Mouse (Mus musculus): Measurements from ENCODE around the gene Rnaset2a.
A peak's percentile ranks its signal among the peaks of the same experiment; 100 is the strongest.
"Not testable (repeated sequence)": the region's sequence is repeated elsewhere in the genome, so short reads cannot be mapped to it uniquely, and the experiment has no call there.

Gene Rnaset2a

DNA sequence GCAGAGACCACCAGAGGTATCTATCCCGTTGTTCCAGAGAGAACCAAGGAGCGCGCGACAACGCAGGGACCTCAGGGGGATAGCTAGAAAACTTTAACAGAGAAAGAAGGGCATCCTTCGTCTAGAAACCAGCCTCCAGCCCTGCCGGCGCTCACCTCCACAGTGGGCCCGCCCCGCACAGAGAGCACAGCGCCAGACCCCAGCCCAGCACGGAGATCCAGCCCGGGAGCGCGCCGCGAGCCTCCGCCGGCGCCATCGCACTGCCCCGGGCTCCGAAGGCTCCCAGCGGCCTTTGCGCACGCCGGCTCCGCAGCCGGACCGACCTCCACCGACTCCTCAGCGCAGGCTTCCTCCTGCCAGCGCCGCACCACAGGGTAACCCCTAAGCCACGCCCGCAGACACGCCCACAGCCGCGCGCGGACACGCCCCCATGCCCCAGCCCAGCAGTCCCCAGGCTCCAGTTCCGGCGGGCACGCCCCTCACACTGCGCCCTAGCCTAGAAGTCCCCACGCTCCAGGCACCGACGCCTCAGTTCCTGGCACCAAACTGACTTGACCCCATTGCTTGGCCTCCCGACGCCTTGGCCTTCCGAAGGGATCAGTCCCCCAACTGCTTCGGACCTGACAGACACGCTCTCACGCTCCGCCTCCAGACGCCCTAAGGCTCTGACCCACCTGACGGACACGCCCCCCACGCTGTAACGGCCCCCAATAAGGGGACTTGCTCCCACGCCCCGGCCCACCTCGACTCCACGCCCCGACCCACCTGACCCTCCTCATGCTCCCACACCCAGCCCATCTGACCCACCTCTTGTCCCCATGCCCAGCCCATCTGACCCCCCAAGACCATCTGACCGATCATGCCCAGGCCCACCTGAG lies at the start of gene Rnaset2a, which contains the start of gene Gm49673:
Gene Rnaset2a, minus strand, starts transcription at position 659 of the 878 bp plus-strand sequence.
Gene Gm49673, minus strand, starts transcription at position 350 of the 878 bp plus-strand sequence.
- peak; percentile 43 to 68 for DNase-seq (ENCODE audit: low spot score in 2 of 2)

- DNase-seq (ENCODE audit: low spot score in 2 of 2), result no peak
These were observed 49.8 kb upstream of the Rnaset2a start for GRCm38 (mm10) chr17:8197652-8198051.

- DNase-seq (ENCODE audit: low spot score in 2 of 2), result no peak
These were observed 47.9 kb upstream of the Rnaset2a start for GRCm38 (mm10) chr17:8195685-8196376.

- no peak for DNase-seq (ENCODE audit: low spot score in 2 of 2)
These were observed 45.8 kb upstream of the Rnaset2a start for GRCm38 (mm10) chr17:8193678-8194077.

DNA sequence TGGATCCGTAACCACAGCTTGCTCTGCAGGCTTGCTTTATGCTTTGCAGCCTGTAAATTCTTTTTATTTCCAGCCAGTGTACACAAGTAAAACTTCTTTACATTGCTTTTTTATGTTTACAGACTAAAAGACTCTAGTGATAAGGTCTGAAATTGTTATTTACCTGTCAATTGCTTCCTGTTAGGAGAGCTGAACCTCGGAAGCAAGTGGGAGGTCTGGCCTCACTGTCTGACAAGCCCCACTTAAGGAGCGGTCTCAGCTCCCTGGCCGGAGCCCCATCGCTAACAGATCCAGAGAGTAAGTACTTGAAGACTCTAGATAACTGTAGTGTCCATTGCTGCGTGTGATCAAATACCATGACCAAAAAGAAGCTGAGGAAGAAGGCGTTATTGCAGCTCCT lies 36.3 kb upstream of the Rnaset2a start:
- no peak for DNase-seq (ENCODE audit: low spot score in 2 of 2)

DNA sequence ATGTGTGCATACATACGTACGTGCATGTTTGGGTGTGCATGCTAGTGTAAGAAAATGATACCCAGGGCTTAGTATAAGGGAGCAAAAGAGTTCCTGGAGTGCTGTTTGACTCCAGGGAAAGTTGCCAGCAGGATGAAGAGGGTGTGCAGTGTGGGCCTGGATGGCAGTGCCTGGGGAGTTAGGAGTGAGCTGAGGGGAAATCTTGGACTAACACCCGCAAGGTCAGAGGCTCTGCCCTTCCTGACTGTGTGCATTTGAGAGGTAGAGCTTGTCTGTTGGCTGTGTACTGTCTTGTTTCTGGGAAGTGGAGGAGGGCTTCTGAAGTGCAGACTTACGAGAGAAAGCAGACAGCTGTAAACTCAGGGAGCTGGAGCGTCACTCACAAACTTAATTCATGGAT lies 35.9 kb upstream of the Rnaset2a start:
- DNase-seq (ENCODE audit: low spot score in 2 of 2), result no peak

- DNase-seq (ENCODE audit: low spot score in 2 of 2), result no peak
These were observed 29.2 kb upstream of the Rnaset2a start for GRCm38 (mm10) chr17:8177090-8177489.

DNA sequence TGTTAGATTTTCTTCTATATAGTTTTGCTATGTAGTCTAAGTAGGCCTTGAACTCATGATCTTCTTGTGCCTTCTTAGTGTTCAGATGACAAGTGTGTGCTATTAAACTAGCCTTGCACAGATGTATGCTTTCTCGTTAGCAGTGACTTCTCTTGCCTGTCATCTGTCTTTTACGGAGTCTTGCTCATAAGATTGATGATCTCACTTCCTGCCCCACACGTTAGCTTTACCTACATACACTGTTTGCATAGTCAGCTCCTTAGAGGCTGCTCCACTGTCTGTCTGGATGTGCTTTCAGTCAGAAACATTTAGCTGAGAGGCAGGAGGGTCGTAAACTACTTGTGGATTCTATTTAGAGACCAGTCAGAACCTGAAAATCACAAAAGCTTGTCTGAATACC lies 23.2 kb upstream of the Rnaset2a start:
- no peak for DNase-seq (ENCODE audit: low spot score in 2 of 2)

DNA sequence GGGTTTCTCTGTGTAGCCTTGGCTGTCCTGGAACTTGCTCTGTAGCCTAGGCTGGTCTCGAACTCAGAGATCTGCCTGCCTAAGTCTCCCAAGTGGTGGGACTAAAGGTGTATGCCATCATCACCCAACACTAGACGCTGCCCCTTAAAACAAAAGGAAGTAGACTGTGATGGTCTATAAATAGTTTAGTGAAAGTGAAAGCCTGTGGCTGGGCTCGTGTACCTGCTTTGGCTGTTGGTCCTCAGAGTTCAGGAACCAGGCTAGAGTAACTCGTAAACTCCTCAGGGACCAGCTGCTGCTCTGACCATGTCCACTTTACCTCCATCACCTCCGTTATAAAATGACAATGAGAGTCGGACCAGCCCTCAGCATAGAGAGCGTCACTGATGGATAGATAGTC lies 22.4 kb upstream of the Rnaset2a start:
- no peak for DNase-seq (ENCODE audit: low spot score in 2 of 2)

DNA sequence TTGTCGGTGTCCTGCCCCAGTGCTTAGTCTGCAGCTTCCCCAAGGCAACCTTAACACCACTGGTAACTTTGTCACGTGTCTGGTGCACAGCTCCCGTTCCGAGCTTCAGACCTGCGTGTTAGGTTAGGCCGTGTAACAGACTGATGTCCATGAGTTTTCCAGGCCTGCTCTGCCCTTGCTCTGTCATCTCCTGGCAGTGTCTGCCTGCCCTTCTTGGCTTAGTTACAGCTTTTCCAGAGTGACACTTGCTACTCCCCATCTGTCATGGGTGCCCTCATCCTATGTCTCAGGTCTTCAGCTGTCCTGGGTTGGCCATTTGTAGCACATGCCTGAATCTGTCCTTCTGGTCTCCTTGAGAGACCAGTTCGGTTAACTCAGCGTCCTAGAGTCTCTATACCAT lies 19.5 kb upstream of the Rnaset2a start:
- not testable (repeated sequence) for DNase-seq (ENCODE audit: low spot score in 2 of 2)

DNA sequence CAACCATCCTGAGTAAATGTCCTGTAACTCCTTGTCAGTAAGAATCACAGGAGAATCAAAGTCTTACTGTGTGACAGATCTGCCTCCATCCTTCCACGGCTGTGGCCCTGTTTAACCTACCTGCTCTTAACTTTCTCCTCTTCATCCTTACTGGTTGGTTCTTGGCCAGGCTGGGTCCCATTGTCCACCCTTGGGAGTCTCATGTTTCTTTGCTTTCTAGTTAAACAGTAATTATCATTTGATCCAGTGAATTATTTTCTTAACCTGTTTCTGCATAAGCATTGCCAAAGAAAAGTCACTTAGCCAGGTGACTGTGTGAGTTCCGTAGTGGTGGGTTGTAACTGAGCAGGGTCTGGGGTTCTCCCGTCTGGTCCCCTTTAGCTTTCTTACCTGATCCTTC lies 18.6 kb upstream of the Rnaset2a start:
- DNase-seq (ENCODE audit: low spot score in 2 of 2), result not testable (repeated sequence)

GRCm38 (mm10) chr17:8165977-8166376 lies 18.1 kb upstream of the Rnaset2a start:
- DNase-seq (ENCODE audit: low spot score in 2 of 2), result not testable (repeated sequence)

- DNase-seq (ENCODE audit: low spot score in 2 of 2), result peak; percentile 27 to 70
These were observed 17.7 kb upstream of the Rnaset2a start for GRCm38 (mm10) chr17:8165608-8165945.

GRCm38 (mm10) chr17:8164701-8165607 lies 17.1 kb upstream of the Rnaset2a start, which contains the start of gene Fgfr1op:
Fgfr1op (plus strand) TSS chr17:8165501.
- DNase-seq (ENCODE audit: low spot score in 2 of 2), result peak; percentile 41 to 68

DNA sequence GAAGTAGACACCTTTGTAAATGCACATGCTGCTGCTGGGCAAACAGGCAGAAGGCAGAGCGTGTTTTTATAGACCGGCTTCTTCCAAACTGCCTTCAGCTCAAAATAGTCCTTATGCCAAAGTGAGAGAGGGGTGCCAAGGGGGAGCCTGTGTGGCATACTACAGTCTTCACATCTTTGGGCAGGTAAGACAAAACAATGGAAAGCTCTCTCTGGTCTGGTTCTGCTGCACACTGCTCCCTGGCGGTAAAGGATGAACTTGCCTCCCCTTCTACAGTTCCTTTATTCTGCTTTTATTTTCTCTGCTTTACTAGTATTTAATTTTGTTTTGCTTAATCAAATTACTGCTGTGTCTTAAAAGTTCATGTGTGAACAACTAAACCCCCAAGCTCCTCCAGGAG lies 13.1 kb upstream of the Rnaset2a start:
- peak in 1 of 2 experiments; percentile 34 for DNase-seq (ENCODE audit: low spot score in 2 of 2)

DNA sequence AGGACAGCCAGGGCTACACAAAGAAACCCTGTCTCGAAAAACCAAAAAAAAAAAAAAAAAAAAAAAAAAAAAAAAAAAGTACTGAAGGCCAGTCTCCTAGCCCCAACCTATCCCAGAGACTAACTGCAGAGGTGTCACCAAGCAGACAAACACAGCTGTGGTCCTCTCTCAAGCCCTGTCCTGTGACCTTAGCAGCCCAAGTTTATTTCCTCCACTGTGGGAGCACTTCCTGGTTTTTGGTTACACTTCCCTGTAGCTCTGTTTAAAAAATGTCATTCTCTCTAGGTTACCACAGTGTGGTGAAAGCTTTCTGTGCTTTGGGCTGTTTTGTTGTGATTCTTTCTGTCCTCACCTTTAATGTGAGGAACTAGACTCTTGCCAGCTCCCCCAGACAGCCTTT lies 10.7 kb upstream of the Rnaset2a start:
- DNase-seq (ENCODE audit: low spot score in 2 of 2), result not testable (repeated sequence)

GRCm38 (mm10) chr17:8155982-8156381 lies 8.1 kb upstream of the Rnaset2a start:
- DNase-seq (ENCODE audit: low spot score in 2 of 2), result not testable (repeated sequence)

GRCm38 (mm10) chr17:8155010-8155409 lies 7.1 kb upstream of the Rnaset2a start:
- DNase-seq (ENCODE audit: low spot score in 2 of 2), result not testable (repeated sequence)

DNA sequence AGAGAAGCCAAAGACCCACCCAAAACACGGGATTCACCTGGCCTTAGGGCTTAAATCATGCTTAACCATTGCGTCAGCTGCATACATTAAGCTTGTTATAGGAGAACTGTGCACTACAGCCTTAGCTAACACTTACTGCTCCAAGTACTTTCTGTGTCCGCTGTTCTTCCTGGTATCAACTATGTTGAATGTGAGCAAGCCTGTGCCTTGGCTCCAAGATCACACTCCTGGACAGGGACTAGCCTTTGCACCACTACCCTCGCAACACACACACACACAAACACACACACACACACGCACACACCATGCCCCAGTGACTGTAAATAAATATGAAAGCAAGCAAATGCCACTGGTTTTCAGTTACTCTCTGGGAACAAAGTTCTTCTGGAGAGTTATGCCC lies 966 bp downstream of the Rnaset2a start:
- DNase-seq (ENCODE audit: low spot score in 2 of 2), result not testable (repeated sequence)

GRCm38 (mm10) chr17:8143802-8144673 lies 3.9 kb downstream of the Rnaset2a start:
- not testable (repeated sequence) for DNase-seq (ENCODE audit: low spot score in 2 of 2)

GRCm38 (mm10) chr17:8140210-8140609 lies 7.7 kb downstream of the Rnaset2a start:
- not testable (repeated sequence) for DNase-seq (ENCODE audit: low spot score in 2 of 2)

Data from spleen, postnatal 4 days (tissue).